Mouse (Mus musculus): Measurements from ENCODE around the gene Caskin2.
"Not testable (repeated sequence)": the region's sequence is repeated elsewhere in the genome, so short reads cannot be mapped to it uniquely, and the experiment has no call there.

The Caskin2 gene

GRCm38 (mm10) chr11:115813507-115814296 lies at the start of gene Caskin2:
TSS of gene Caskin2 (minus strand) at chr11:115813639.
- peak; percentile 94 for DNase-seq (ENCODE audit: low spot score)

- DNase-seq (ENCODE audit: low spot score), result peak; percentile 79
These were observed 45.9 kb upstream of the Caskin2 start for GRCm38 (mm10) chr11:115859143-115859945.

GRCm38 (mm10) chr11:115858354-115858753 lies 44.9 kb upstream of the Caskin2 start, which contains the start of gene Myo15b:
TSS of gene Myo15b (plus strand) at chr11:115858406.
- no peak for DNase-seq (ENCODE audit: low spot score)

DNA sequence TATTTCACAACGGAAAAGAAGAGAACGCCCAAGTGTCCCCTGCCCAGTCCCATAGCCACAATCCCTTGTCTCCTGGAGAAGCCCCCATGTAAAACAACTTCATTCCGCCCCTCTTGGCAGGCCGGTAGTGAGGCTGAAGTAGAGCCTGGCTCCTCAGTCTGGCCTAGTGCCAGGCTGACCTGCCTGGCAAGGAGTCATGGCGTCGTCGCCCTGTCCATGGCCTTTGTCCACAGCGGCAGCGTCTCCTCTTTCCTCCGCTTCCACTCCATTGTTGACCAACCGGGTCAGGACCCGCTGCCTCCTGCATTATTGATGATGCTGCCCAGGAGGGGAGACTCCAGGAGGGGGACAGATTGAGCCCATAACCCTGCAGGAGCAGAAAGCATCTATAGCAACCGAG lies 44.5 kb upstream of the Caskin2 start:
- DNase-seq (ENCODE audit: low spot score), result no peak

DNA sequence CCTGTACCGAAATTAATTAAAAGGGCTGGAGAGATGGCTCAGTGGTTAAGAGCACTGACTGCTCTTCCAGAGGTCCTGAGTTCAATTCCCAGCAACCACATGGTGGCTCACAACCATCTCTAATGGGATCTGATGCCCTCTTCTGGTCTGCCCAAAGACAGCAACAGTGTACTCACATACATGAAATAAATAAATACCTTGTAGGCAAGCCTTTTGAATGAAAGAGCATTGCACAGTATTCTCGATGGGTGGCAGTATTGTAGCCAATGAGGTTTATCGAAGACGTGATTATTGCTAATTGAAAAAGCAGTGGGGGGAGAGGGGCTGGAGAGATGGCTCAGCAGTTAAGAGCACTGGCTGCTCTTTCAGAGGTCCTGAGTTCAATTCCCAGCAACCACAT lies 43.7 kb upstream of the Caskin2 start:
- not testable (repeated sequence) for DNase-seq (ENCODE audit: low spot score)

DNA sequence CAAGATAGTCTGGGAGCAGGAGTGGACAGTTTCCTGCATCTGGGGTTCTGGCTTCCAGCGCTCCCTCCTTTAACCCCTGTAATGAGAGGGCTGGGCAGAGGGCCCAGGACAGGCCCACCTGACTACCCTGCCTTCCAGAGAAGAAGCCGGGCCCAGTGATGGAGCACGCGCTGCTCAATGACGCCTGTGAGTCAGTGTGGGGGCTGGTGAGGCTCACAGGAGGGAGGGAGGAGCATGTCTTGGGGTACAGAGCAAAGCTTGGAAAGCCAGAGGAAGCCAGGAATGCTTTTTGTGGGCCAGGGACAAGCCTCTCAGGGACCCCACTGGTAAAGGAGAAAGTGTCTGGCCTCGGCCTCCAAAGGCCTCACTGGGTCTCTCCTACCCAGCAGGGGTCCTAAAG lies 41.2 kb upstream of the Caskin2 start:
- no peak for DNase-seq (ENCODE audit: low spot score)

- no peak for DNase-seq (ENCODE audit: low spot score)
These were observed 32.4 kb upstream of the Caskin2 start for GRCm38 (mm10) chr11:115845819-115846218.

DNA sequence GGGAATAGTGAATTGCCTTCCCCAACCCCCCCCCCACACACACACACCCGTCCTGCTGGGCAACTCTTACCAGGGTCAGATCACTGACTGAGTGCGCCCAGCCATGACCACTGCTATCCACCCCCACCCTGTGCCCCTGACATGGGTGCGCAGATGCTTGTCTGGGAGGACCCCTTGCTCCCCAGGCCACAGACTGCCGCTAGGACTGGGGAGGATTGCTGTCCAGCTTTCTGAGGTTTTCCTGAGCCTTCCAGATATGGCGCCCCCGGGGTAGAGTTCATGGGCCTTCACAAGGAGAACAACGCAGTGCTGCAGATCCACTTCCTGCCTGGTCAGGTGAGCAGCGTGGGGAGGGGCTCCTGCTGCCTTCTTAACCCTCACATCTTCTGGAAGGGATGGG lies 30.8 kb upstream of the Caskin2 start:
- no peak for DNase-seq (ENCODE audit: low spot score)

DNA sequence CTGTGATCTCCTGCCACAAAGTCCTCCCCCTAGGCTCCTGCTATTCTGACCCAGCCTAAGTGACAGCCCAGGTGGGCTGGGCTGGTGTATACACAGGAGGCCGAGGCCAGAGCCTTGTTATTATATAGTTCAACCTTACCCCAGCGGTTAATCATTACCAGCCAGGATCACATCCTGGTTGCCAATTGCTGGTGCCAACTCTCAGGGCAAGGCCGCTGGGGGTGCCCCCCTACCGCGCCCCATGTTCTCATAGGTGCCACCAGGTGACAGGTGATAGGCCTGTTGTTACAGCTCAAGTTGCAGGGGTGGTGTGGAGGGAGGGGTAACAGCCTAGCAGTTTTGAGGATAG lies 30.4 kb upstream of the Caskin2 start:
- DNase-seq (ENCODE audit: low spot score), result no peak

- no peak for DNase-seq (ENCODE audit: low spot score)
These were observed 29.9 kb upstream of the Caskin2 start for GRCm38 (mm10) chr11:115843141-115843890.

DNA sequence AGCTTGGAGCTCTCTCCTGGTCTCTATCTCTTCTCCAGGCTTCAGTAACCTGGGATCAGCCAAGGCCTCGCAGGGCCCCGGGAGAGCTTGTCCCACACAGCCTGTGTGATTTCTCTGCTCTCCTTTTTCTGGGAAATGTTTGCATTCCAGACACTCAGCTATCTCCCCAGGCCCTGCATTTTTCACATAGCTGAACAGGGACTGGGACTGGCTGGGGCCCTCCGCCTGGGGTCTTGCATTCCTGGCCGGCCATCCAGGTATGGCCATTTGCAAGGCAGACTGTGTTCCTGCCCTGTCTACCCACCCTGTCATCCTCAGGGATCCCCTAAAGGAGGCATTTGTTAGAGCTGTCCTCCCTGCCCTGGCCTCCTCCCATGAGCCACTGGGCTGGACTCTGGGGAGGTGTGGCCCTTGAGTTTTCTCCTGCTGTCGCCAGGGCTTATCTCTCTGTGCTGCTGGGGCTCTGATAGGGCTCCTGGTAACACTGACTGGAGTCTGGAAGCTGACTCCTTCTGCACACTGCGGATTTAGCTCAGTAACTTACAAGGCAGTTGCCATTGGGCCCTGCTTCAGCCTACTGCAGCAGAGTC lies 28.6 kb upstream of the Caskin2 start:
- DNase-seq (ENCODE audit: low spot score), result peak; percentile 58

DNA sequence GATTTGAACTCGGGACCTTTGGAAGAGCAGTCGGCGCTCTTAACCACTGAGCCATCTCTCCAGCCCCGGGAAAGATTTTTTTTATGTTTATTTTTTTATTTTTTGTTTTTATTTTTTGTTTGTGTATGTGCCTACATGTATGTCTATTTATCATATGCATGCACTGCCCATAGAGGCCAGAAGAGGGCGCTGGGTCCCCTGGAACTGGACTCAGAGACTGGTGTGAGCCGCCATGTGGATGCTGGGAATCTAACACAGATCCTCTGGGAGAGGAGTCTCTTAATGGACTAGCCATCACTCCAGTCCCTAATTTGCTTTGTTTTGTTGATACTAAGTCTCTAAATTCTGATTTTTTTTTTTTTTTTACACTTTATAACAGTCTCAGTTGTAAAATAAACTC lies 27.6 kb upstream of the Caskin2 start:
- no peak for DNase-seq (ENCODE audit: low spot score)

DNA sequence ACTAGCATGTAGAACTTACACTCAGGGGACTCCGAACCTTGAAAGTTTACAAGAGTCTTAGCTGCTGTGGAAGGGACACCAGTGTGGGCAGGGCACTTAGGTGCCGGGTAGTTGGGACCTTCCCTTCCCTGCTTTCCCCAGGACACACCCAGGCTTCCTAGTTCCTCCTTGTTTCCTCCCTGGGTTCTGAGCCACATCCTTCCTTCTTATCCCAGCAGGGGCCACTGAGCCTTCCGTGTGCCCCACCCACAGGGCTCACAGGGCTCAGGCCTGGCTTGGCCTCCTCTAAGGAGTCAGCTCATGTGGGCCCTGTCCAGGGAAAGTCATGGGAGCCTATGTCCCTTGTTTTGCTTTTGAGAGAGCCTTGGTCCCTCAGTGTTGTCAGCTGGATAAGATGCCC lies 26.3 kb upstream of the Caskin2 start:
- DNase-seq (ENCODE audit: low spot score), result no peak

DNA sequence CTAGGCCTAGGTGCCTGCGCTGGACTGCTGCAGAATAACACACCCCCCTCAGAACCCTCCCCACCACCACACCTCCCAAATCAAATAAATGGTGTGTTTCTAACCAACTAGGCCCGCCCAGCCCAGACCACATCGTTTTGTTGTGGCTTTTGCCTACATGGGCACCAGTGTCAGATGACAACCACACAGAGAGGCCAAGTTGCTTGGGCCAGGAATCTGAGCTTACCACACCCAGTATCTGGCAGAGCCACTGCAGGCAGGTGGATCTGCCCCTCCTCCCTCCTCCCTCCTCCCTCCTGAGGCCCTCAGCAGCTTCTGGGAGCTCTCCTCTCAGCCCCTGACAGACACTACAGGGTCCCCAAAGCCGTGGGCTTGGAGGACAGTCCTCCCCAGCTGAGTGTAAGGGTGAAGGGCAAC lies 25.5 kb upstream of the Caskin2 start:
- DNase-seq (ENCODE audit: low spot score), result no peak

GRCm38 (mm10) chr11:115837606-115838345 lies 24.3 kb upstream of the Caskin2 start:
- no peak for DNase-seq (ENCODE audit: low spot score)

- no peak for DNase-seq (ENCODE audit: low spot score)
These were observed 23.4 kb upstream of the Caskin2 start for GRCm38 (mm10) chr11:115836656-115837395.

GRCm38 (mm10) chr11:115834033-115834432 lies 20.6 kb upstream of the Caskin2 start:
- DNase-seq (ENCODE audit: low spot score), result no peak

- DNase-seq (ENCODE audit: low spot score), result no peak
These were observed 19.6 kb upstream of the Caskin2 start for GRCm38 (mm10) chr11:115833021-115833513.

DNA sequence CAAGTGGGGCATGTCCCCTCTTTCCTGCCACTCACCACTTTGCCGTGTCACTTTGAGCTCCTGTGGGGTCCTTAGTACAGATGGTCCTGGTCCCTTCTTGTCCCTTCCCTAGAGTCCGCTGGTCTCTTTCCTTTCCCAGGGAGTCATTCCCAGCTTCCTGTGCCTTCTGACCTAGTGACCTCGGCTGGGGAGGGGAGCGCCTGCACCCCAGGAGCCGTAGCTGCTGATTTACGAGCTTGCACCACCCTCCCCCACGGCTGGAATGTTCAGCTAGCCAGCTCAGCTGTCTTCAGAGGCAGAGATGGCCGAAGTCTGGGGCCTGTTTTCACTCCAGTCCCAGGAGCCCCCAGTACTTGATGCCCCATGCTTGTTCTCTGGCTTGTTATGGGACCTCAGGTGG lies 19.1 kb upstream of the Caskin2 start:
- no peak for DNase-seq (ENCODE audit: low spot score)

GRCm38 (mm10) chr11:115832064-115832463 lies 18.6 kb upstream of the Caskin2 start:
- no peak for DNase-seq (ENCODE audit: low spot score)

GRCm38 (mm10) chr11:115831518-115831917 lies 18.1 kb upstream of the Caskin2 start:
- DNase-seq (ENCODE audit: low spot score), result no peak
